Mouse (Mus musculus) cerebellum, postnatal 4 days (tissue): ENCODE measurements around the gene Mgat5b.
"Not testable (repeated sequence)": the region's sequence is repeated elsewhere in the genome, so short reads cannot be mapped to it uniquely, and the experiment has no call there.

Experiments
- DNase-seq, 2 experiments: peaks; one replicate each; pipeline ENCODE4 v3.0.0; 2022; ENCODE audit warnings: low spot score in 2 of 2, mixed read lengths in 1 of 2

The Mgat5b gene

DNA sequence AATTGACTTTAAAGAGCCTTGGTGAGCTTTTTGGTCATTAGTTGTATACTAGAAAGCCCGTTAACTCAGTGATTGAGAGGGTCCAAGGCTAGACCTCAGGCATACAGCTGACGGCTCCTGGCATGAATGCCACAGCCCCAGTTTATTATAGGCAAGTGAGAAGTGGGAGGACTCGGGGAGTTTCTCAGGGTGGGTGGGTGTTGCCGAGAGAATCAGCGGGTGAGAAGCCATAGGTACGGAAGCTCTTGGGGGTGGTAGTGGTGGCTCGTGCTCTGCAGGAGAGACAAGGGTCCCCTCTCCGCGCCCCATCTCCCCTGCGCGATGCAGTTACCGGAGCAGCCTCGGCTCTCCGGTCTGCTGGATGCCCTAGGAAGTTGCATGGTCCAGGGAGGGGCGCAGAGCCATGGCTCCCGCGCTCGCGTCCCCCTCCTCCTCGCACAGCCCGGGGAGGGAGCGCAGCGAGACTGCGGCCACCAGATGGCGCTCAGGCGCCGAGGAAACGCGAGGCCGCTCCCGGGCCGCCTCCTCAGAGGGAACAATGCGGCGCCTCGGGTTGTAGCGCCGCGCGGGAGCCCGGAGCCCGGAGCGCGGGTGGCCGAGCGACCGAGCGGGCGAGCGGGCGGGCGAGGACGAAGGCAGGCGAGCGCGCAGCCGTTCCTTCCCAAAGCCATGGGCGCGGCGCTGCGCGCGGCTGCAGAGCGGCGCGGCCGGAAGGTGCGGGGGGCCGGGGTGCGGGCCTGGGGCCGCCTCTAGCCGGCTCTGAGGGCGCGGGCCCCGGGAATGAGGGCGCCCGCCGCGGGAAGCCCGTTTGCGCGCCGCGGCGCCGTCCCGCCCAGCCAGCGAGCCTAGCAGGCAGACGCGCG is at the start of gene Mgat5b:
Mgat5b (plus strand) TSS at position 541 of the 863 bp plus-strand sequence.
- DNase-seq, result peak; percentile 95 to 97

DNA sequence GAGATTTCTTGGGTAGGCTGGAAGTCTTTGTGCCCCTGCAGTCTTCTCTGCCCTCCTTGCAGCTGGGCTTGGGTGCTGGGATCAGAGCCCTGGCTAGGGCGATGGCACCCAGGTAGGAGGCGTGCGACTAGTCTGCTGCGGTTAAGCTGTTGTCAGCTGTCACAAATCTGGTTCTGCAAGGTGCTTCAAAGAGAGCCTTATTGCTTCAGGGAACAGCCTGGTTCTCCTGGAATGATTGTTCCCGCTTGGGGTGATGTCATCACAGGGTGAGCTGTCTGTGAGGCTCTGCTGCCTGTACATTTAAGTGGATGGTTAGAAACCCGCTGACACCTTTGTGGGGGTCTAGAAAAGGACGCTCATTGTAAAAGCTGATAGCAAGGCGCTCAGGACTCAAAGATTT is 49.4 kb upstream of the Mgat5b start:
- DNase-seq, result no peak

DNA sequence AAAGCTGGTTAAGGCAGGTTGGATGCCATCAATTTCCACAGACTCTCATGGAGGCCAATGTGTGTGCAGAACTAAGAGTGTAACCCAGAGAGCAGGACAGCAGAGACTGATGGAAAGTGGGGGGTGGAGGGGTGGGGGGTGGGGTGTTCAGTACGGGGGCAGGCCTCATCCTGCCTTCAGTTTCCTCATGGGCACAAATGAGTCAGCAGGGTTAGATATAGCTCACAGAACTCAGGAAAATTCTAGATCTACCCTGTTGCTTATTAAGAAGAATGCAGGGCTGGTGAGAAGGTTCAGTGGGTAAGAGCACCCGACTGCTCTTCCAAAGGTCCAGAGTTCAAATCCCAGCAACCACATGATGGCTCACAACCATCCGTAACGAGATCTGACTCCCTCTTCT is 49.0 kb upstream of the Mgat5b start:
- DNase-seq, result no peak

DNA sequence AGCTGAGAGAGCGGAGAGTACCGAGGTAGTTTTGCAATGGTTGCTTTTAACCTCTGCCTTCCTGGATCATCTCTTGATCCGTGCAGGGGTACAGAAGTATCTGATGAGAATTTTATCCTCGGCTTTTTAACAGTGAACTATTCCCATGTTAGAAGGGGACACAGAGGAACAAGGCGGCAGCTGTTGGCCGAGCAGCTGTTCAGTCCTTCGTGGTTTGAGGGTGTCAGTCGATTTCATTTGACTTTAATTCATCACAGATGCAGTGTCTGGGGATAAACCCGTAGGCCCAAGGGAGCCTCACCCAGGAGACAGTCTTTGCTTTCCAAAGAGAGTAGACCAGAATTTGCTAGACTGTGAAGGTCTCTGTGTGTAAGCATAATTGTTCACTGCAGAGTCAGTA is 47.1 kb upstream of the Mgat5b start:
- no peak for DNase-seq

DNA sequence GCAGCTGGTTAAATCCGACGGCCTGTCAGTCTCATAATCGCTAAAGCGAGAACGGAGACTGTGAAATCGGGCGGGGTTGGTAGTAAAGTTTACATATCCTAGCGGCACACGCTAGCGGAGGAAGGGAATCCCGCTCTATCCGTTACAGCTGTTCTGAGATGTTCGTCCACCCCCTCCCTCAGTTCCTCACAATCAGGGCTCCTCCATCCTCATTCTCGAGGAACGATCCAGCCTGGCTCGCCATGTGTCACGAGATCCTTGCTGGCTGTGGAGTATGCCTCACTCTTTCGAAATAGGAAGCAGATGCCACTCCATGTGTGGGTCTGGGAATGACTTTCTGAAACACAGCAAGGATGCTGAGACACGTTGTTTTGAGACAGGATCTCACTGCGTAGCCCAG is 44.7 kb upstream of the Mgat5b start:
- no peak for DNase-seq

DNA sequence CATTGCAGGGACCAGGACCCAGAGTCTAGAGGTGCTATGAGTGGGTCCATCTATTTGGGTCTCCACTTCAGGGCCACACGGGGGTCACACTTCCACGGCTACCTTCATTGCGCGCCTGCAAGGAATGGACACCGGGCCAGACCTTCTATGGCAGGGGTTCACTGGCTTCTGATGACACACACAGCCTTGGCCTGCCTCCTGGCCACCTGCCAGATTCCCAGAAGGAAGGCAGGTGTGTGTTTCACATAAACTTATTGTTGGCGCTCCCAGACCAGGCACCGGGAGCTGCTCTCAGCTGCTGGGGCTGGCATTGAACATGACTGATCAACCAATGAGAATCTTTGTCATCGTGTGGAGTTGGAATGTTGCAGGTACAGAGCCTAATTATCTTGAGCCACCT is 40.2 kb upstream of the Mgat5b start:
- DNase-seq, result no peak

DNA sequence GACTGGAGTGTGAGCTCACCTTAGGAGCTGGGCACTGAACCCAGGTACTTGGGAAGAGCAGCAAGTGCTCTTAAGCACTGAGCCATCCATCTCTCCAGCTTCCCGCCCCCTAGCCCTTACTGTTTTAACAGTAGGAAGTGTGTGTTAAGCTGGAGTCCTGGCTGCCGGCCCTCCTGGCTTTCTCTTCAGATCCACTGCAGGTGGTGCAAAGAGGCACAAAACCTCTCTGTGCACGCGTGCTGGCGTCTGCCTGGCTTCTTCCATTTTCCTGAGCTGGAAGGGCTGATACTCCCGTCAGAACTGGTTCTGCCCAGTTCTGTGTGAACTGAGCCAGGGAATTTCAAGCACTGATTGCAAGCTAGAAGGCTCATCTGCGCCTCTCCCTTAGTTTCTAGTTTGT is 37.8 kb upstream of the Mgat5b start:
- peak in 1 of 2 experiments; percentile 25 for DNase-seq

DNA sequence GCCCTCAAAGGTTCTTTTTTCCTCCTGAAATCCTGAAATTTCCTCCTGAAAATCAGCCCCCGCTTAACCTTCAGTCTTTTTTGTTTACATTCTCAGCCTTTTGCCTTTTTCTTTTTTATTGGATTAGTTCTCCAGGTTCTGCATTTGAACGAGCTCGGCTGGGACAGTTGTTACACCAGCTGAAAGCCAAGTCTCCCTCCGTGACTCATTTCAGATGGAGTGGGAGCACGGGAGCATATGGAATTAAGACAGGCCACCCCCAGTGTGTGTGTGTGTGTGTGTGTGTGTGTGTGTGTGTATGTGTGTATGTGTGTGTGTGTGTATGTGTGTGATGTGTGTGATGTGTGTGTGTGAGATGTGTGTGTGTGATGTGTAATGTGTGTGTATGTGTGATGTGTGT is 37.2 kb upstream of the Mgat5b start:
- no peak for DNase-seq

DNA sequence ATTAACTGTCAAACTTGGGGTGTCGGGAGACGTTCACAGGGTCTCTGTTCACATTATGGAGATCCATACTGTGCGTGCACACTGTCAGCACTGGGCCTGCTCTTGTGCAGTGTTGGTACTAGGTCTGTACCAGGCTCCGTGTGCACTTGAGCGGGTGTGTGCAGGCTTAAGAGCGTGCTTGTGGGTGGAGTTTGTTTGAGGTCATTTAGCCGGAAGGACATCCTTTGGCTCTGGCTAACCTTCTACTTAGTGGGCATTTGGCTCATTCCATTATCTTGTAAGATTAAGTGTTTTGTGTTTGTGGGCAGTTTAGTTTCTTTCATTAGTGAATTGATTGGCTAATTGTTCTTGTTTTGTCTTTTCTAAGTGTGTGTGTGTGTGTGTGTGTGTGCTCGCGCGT is 36.2 kb upstream of the Mgat5b start:
- DNase-seq, result no peak

DNA sequence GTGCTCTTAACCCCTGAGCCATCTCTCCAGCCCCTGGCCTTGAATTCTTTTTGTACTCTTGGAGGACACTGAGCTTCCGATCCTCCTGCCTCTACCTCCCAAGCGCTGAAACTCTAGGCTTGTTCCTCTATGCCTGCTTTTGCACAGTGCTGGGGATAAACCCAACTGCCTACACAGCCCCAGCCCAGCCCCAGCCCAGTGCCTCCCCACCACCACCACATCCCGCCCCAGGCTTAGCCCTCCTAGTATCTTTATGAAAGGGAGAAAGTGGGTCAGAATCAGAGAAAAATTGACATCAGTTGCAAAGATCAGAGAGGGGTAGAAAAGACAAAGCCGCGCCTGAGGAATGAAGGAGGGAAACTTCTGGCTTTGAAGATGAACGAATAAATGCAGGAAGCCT is 34.6 kb upstream of the Mgat5b start:
- no peak for DNase-seq

DNA sequence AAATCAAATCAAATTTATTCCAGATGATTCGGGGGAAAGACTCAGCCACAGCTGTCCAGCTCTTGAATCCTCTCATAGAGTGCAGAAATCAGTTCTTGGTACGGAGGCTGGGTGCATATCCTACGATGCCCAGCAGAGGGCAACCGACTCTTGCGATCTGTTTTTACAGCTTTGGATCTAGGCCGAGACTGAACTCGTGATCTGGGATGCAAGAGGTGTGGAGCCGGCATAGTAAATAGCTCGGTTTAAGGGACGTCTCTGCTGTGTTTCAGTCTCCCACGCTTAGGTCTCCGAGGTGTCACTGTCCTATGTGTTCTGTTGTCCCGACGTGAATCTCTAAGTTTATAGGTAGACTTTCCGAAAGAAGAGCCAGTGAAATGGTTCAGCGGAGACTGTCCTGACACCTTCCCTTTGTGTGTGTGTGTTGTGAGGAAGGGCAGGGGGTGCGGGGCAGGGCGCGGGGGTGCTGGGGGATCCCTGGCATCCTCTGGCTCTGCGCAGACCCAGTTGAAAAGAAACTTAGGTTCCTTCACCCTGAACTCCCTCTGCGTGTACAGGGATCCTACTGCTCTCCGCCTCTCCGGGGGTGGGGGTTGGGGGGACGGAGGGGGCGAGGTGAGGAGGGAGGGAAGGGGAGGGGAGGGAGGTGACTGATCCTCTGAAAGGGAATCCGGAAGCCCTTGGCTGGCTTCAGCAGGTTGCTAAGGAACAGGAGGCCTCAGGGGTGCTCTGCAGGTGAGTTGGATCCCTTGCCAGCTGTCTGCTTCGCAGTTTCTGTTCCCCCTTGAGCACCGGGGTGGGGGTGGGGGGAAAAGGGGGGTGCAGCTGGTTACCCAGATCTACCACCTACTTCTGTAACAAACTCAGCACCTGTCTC is 33.1 kb upstream of the Mgat5b start:
- DNase-seq, result peak; percentile 78 to 92

DNA sequence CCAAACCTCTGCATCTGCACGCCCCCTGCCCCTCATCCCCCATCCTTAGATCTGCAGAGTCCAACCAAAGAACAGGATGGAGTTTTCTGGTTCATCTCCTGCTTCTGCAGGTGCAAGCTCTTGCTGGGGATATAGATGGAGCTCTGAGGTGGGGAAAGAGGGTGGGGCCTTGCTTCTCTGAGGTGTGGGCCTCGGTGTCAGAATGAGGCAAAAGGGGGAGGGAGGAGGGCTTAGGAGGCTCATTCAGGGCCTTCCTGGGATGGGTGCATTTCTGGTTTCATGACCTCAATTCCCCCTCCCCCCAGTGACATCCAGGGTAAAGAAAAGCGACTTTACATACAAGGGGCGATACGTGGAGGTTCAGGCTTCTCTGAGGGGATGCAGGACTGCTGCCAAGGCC is 31.5 kb upstream of the Mgat5b start:
- DNase-seq, result no peak

DNA sequence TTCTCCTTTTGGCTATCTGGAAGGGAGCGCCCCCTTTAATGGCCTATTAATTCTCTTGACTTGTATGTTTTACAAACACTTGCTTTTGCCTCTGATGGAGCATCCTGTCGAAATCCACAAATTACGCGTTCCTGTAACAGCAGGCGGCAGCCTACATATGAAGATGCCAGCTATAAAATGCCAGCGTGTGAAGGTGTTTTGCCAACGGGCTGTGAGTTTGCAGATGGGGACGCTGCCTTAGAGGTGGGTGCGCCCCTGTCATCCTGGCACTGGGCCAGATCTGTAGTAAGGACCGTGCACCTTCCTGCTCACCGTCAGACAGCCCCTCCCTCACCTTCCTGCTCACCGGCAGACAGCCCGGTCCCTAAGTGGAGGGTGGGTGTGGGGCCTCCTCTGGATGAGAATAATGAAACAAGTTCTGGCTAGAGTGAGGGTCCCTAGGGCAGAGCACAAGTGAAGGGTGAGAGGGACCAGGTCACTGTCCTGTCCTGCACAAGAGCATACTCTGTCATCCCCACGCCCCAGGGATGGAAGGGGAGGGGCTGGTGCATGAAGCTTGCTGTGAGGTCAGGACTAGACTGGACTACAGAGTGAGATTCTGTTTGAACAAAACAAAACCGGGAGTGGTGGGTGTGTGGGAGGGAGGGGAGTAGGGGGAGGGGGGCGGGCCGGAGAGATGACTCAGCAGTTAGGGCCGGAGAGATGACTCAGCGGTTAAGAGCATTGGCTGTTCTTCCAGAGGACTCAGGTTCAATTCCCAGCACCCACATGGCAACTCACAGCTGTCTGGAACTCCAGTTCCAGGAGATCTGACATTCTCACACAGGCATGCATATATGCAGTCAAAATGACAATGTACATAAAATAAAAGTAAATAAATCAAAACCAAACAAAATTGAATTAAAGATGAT is 24.9 kb upstream of the Mgat5b start:
- no peak for DNase-seq

DNA sequence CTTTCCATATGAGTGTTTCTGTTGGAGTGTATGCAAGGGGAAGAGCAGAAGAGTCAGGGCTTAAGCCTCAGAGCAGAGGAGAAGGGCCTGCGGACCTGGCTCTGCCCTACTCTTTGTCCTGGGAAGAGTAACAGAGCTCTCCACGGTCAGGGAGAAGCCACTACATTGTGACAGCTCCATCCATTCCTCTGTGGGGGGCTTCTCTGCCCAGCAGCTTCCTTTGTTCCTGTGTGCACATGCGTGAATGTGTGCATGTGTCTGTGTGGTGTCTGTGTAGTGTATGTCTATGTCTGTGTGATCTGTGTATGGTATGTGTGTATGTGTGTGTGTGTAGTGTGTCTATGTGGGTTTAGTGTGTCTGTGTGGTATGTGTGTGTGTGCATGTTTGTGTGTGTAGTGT is 23.3 kb upstream of the Mgat5b start:
- no peak for DNase-seq

DNA sequence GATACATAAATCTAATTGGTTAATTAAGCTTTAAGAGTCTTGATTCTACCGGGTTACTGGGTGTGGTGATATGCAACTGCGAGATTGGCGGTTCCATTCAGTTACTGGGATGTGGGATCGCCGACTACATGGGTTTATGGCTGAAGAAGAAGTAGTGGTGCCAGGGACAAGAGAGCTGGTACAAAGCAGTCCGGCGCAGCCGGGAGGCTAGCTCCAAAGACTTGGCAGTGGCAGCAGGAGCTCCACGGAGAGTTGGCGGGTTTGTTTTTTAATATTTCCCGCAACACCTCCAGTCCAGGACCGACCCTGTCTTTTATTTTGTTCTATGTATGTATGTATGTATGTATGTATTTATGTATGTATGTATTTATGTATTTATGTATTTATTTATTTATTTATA is 19.4 kb upstream of the Mgat5b start:
- no peak for DNase-seq

DNA sequence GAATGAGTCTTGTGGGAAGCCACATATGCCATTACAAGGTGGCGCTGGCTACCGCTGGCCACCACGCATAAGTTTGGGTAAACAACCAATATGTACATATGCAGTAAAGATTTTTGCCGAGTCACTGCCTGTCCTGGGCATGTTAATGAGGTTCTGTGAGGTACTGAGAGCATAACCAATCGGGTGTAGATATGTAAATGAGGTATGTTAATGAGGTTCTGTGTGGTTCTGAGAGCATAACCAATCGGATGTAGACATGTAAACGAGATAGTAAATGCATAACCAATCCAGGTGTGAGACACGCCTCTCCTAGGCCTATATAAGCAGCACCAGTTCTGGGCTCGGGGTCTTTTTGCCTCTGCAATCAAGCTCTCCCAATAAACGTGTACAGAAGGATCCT is 16.1 kb upstream of the Mgat5b start:
- not testable (repeated sequence) for DNase-seq

DNA sequence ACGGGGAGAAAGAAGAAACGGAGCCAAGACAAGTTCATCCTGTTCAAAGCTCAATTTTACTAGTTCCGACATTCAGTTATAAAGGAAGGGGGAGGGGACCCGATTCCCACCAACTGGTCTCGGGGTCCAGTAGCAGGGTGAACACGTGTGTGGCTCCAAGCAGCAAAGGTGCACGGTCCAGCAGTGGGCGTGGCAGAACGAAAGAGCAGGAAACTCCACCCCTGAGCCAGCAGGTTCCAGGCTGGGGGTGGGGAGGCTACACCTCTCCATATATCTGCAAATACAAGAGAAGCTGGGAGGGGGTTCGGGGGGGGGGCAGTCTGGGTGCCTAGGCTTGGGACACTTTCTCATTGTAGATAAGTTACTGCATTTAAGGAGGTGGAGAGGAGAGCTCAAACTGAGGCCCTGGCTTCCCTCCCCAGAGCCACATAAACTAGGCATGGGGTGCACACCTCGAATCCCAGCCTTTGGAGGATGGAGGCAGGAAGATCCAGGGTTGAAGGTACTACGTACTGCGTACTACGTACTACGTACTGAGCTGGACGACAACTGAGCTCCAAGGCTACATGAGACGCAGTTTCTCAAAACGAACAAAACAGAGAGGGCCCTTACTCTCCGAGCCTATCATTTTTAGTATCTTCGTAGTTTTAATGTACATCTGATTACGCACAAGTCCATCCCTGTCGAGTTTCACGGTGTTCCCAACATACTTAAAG is 12.8 kb upstream of the Mgat5b start:
- DNase-seq, result no peak

DNA sequence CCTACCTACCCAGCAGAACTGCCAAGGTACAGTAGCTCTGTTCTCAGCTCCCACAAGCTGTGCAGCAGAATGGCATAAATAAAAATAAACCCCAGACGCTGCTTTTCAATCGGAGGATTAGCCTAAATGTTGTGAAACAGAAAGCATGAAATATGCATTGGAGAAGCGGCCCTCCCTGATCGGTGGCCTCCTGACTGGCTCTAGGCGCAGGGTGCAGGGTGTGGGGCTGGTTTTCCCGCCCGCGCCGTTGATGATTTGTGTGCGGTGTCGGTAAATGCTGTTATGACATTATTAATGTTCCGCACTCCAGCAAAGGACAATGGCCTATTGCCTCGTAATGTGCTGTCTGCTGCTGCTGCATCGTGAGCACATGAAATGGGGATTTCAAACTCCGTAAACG is 5.1 kb upstream of the Mgat5b start:
- DNase-seq, result no peak

DNA sequence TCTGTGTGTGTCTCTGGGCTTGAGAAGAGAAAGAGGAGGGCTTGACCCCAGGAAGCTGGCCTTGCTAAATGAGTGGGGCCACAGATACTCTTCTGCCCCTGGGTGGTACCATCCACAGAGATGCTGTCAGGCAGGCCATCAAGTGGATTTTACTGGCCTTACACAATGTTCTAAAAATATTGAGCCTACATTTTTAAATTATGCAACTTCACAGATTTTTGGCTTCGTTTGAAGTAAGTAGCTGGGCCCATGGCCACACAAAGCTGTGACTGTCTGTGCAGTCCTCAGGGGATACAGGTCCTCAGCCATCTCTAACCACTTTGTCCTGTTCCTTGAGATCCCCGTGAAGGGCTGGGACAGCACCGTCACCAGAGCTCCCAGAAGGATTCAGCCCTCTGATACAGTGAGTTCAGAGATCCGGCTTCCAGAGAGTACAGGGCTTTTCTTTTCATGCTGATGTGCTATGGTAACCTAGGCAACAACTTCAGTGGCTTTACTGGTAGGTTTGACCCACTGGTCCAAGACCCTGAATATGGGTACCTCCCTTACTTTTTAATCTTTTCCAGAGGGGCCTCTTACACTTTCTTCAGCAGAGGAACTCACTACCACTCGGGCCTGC is 4.3 kb upstream of the Mgat5b start:
- DNase-seq, result no peak

DNA sequence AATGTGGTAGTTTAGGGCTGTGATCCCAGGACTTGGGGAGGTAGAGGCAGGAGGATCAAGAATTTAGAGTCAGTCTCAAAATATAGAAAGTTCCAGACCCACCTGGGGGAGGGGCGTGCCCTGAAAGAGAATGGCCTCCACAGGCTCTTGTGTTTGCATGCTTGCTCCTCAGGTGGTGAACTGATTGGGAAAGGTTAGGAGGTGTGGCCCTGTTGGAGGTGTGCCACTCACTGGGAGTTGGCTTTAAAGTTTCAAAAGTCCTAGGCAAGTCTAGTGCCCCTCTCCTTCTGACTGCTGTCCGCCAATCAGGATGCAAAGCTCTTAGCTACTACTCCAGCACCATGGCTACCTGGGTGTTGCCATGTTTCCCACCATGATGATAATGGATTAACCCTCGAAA is 3.4 kb upstream of the Mgat5b start:
- DNase-seq, result no peak

DNA sequence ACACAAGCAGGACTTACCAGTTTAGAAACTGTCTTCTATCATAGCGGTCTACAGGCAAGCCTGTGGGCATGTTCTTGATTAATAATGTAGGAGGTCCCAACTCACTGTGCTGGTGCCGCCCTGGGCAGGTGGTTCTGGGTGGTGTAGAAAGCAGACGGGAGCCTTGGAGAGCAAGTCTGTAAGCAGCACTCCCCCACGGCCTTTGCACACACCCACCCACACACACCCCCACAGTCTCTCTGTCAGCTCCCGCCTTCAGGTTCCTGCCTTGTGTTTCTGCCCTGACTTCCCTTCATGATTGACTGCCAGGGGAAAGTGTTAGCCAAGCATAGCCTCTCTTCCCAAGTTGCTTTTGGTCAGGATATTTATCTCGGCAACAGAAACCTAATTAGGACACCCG is 1.3 kb upstream of the Mgat5b start:
- no peak for DNase-seq
